In the genomic region with DNA sequence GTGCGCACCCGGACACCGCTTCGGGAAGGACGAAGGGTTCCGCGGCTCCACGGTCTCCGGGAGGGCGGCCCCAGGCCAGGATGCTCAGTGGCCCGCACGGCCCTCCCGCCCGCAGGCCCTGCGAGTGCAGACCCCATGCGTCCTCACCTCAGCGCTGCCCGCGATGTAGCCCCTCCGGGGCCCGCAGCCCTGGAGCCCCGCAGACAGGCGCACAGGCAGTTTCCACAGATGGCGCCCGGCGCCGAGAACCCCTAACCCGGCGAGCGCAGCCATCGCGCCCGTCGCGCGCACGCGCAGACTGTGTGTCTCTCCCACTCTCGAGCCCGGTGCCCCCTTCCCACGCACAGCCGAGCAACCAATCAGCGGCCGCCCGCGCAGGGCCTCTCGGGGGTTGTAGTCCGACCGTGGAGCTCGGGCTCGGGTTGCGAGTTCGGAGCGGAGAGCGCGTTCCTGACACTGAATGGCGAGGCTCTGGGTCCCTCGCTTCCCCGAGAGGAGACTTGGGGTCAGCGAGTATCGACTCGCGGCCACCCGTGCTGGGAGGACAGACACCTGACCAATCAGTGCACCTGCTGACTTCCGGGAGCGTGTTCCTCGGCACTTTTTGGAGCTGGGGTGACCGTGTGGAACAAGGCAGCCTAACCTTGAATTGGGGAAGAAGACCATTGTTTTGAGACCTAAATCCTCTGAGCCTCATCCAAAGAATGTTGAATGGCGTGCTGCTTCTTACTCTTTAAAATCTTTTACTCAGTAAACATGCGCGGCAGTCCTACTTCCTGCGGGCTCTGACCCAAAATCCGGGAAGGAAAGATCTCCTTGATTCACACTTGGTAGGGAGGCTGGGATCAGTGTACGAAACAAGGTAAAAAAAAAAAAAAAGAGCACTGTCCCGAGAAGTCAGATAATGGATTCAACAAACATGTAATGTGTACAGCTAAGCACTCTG, we compare ENCODE assay signal across 7 mouse cellular contexts. TPM values are rescaled to one million over a fixed set of nuclear protein-coding genes. Genes with fewer than 3 reads are reported as not detected.
DNase-seq lines count a peak whose midpoint lies in the region; ATAC-seq lines count a peak whose summit lies in the region.

A gene (minus strand): TSS at position 300 of the 946 bp plus-strand sequence.

- H3K4me2 ChIP-seq in intestine, embryonic 16.5 days (ENCODE audit: low read depth, low read length): peak within 1 kb of the TSS; percentile 71
- peak within 1 kb of the TSS; percentile 53 for H3K4me2 ChIP-seq in midbrain, embryonic 11.5 days

- DNase-seq in adrenal gland, adult 2 months: peak; percentile 96
- peak; percentile 91 for DNase-seq in embryo, embryonic 11.5 days (ENCODE audit: low read depth, low spot score)
- DNase-seq in gastrocnemius, postnatal 4 days (ENCODE audit: low spot score in 2 of 2): peak; percentile 93 to 94
- DNase-seq in left cerebral cortex, postnatal 36 days (ENCODE audit: low spot score in 2 of 2): peak; percentile 94 to 95
- DNase-seq in midbrain, embryonic 11.5 days (ENCODE audit: low spot score, missing footprints): peak; percentile 99
- DNase-seq in skeletal muscle tissue, adult 2 months (ENCODE audit: low read depth, low spot score): peak; percentile 91

- intact Hi-C loops in left cerebral cortex, postnatal 36 days (cut with DNase I): no loop called here

- peak; percentile 99 for ATAC-seq in intestine, embryonic 16.5 days
- ATAC-seq in midbrain, embryonic 11.5 days (ENCODE audit: low FRiP score): peak; percentile 99

- WGBS in intestine, embryonic 16.5 days: under 1% methylated on average over 75 of the region's 75 CpGs
- WGBS in midbrain, embryonic 11.5 days: under 1% methylated on average over 75 of the region's 75 CpGs

- H3K27ac ChIP-seq in intestine, embryonic 16.5 days (ENCODE audit: low read length): peak within 1 kb of the TSS; percentile 21; the same call in 1 of the 2 replicates
- H3K27ac ChIP-seq in midbrain, embryonic 11.5 days (ENCODE audit: low read depth, low read length): no peak within 1 kb of the TSS

- no peaks in the 10 kb centered on the region for H3K27me3 ChIP-seq in intestine, embryonic 16.5 days (replicated peaks; ENCODE audit: control insufficient read depth, insufficient read depth, low read length)
- H3K27me3 ChIP-seq in midbrain, embryonic 11.5 days (ENCODE audit: control insufficient read depth, insufficient read depth, low read length): no peaks in the 10 kb centered on the region

- peak within 1 kb of the TSS; percentile 90 for H3K9ac ChIP-seq in intestine, embryonic 16.5 days (ENCODE audit: low read depth, low read length)
- H3K9ac ChIP-seq in midbrain, embryonic 11.5 days (ENCODE audit: low read length): peak within 1 kb of the TSS; percentile 91

- no peaks in the 10 kb centered on the region for H3K36me3 ChIP-seq in intestine, embryonic 16.5 days (ENCODE audit: control insufficient read depth, insufficient read depth, low read length)
- no peaks in the 10 kb centered on the region for H3K36me3 ChIP-seq in midbrain, embryonic 11.5 days (ENCODE audit: control insufficient read depth, insufficient read depth, low read length)

- H3K4me1 ChIP-seq in intestine, embryonic 16.5 days (ENCODE audit: control insufficient read depth, insufficient read depth, low read length): peaks cover 12% of the 10 kb centered on the region
- peaks cover 9% of the 10 kb centered on the region for H3K4me1 ChIP-seq in midbrain, embryonic 11.5 days (ENCODE audit: control insufficient read depth, insufficient read depth, low read length)

- peak within 1 kb of the TSS; percentile 95 for H3K4me3 ChIP-seq in intestine, embryonic 16.5 days (ENCODE audit: low read length)
- H3K4me3 ChIP-seq in midbrain, embryonic 11.5 days (ENCODE audit: low read depth, low read length): peak within 1 kb of the TSS; percentile 84

- H3K9me3 ChIP-seq in intestine, embryonic 16.5 days (ENCODE audit: control insufficient read depth, low read length): no peaks in the 10 kb centered on the region
- no peaks in the 10 kb centered on the region for H3K9me3 ChIP-seq in midbrain, embryonic 11.5 days (ENCODE audit: control insufficient read depth, low read length)

RNA-seq across cellular contexts. Expression of the gene that starts here (rescaled TPM):
- 10 to 100 TPM; 25.2 to 26.8 TPM for total RNA-seq in adrenal gland, adult 2 months (2021)
- 27.6 and 30.3 TPM in 2 replicates for polyA plus RNA-seq in adrenal gland, adult 2 months (2012; rRNA removed)
- total RNA-seq in gastrocnemius, postnatal 4 days (2021): 10 to 100 TPM; 16.1 to 18.3 TPM
- 14.0 and 15.8 TPM in 2 replicates for polyA plus RNA-seq in intestine, embryonic 16.5 days (2015; fragmentation: Nextera tagmentation; extraction: Ambion mirVana)
- 10 to 100 TPM; 30.9 to 44.9 TPM for total RNA-seq in left cerebral cortex, postnatal 36 days (2021)
- 12.4 and 15.0 TPM in 2 replicates for polyA plus RNA-seq in midbrain, embryonic 11.5 days (2014; fragmentation: Nextera tagmentation; extraction: Ambion mirVana)
